Mouse (Mus musculus) mouse embryonic stem cell (cell line): ENCODE results near the gene Man1a.

Source experiments
- in situ Hi-C, 2 experiments: fragments of 300-500 bp; cut with MboI; formaldehyde crosslinking; loops; 1 replicate in 1 of 2; 3 replicates in 1 of 2; pipeline ENCODE4 v1.14.3; 2019 to 2020; ENCODE audit warnings: low sequenced_read_pairs in 2 of 2, low pct_unique_long_range_greater_than_20kb in 1 of 2, mixed read lengths in 1 of 2; ENCODE audit not compliant: unreplicated experiment in 1 of 2

Man1a gene

DNA sequence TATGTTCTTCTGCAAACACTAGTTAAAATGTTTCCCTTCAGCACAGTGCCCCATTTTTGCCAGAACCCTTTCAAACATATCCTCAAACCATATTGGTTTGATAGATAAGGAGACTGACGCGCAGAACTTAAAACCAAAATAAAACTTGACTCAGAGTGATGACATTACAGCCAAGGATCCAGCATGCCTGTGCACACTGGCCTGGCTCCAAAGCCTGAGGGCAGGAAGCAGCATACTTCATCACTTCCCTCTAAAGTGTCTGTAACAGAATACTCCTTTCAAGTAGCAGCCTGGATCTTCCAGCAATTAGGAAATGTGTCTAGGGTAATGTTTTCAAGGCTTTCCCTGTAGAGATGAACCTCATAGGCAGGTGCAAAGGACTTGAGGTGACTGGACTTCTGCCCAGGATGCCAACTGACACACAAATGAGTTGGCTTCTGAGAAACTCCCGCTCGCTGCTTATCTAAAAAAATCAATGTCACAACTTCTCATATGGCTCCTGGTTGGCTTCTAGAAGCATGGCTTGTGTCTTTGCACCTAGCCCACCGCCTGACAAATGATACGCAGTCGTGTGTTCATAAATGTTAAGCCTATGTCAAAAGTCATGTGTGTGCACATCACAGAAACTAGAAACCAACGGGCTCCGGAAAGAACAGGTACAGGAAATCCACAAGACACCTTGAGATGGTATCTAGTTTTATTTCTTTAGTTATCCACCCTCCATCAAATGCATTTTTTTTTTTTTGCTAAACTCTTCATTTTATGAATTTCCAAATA is 43.9 kb downstream of the Man1a start:
- in situ Hi-C loops = no loop called here

DNA sequence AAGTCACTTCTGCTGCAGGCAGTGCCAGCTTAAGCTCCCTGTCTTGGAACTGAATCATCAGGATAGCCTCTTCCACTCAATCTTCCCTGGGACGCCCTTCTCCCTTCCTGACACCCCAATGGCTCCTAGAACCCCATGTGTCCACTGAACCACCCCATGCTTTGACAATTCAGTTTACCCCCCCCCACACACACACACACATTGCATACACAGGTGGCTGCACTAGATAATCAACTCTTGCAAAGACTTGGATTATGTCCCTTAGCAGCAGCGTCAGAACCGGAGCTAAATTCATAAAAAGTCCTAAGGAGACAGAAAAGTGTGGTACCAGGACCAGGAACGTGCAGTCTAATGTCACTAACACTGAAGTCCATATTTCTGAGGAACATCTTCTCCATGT is 47.5 kb downstream of the Man1a start:
- in situ Hi-C loops = no loop called here

DNA sequence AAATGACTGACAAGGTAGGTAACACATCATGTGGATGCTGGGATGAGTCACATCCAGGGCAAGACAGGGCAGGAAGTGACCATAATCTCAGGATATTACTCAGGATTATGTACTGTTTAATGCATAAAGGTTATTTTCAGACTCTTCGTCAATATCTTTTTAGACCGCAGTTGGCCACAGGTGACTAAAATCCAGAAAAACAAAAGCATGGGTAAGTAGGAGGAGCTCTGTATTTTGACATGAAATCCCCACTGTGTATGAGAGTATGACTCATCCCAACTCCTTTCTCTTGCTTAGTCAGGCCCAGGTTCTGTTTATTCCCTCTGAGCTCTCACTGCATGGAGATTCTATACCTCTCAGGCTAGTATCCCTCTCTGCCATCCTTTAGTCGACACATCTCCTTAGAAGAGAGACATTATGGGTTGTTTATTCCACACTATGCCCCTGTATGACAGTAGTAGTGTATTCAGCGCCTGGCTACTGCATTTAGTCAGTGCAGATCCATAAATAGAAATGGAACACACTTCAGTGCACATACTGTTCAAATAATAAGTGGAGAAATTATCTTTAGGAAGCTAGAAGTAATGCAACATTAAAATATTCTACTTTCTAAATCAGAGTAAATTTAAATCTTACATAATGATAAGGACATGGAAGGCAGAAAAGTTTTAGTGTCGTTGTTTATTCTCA is 49.5 kb downstream of the Man1a start:
- in situ Hi-C loops = no loop called here

DNA sequence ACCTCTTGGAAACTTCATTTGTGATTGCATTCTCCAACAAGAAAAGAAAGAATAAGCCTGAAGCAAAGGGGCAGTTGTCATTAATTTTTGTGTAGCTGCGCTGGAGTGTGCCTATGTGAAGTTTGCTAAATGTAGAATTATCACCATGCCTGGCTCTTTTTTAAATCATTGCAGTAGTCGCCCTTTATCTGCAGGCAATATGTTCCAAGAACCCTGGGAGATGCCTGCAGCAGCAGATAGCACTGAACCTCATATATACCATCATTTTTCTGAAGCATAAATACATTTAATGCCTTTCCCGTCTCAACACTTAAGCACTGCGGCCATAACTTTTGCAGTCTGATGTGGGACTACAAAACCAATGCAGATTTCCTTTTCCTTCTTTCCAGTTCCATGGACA is 50.3 kb downstream of the Man1a start:
- in situ Hi-C loops = no loop called here

DNA sequence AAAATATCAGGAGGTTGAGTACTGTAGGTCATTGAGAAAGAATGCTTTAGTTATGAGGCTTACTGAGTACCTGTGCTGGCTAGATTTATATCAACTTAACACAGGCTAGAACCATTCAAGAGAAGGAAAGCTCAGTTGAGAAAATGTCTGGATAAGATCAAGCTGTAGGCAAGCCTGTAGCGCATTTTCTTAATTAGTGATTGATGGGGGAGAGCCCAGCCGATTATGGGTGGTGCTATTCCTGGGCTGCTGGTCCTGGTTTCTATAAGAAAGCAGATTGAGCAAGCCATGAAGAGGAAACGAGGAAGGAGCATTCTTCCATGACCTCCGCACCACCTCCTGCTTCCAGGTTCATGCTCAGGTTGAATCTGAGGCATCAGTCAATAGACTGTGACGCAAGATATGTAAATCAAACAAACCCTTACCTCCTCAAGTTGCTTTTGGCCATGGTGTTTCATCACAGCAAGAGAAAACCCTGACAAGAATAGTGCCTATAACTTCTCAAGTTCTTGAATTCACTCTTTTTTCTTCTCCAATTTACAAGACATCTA is 58.4 kb downstream of the Man1a start:
- in situ Hi-C loops = no loop called here

DNA sequence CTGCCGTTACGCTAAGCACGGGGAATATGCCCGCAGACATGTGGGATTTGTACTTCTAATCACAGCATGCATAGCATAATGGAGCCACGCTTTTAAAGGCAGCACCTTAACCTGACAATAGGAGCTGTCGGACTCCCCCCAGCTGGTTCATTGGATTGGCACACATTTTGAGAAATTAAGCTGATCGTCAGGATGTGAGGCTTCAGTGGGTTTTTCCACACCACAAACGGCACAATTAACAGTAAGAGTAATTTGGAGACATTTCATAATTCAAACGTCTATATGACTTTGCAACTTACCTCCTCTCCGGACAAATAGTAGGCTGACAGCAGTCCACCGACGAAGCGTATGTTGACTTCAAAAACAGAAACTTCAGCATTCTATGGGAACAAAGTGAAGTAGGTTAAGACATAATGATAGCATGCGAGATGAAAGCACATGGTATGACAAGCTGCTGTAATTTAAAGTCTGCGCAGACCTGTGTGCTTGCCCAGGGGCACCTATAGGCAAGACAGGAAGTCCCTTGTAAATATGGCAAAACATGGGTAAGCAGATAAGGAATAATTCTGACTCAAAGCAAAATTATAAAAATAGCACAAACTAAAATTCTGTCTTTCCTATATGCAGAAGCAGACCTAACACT is 62.2 kb downstream of the Man1a start:
- in situ Hi-C loops = no loop called here

DNA sequence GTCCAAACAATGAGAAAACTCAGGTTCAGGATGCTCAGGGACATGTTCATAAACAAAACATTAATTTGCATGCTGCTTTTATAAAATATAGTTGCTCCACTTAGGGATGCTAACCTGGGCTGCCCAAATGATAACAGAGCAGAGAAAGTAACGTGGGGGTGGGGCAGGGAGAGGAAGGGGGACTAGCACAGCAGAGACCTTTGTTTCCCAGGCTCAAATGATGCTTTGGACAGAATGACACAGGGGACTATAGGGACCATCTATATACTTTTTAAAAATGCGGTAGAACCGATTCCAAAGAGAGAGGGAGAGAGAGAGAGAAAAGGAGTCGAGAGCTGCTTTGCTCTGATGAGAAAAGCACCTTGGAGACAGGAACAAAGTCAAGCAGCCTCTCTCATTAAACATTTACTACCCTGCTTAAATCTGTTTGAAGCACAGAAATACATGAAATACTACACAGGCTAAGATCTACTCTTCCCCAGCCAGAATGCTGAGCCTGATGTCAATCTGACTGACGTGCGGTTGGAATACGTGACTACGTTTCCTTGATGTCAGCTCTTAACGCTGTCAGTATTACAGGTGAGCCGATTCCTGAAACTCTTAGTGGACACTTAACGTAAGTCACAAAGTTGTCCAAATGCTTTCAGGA is 63.1 kb downstream of the Man1a start:
- in situ Hi-C loops = no loop called here

DNA sequence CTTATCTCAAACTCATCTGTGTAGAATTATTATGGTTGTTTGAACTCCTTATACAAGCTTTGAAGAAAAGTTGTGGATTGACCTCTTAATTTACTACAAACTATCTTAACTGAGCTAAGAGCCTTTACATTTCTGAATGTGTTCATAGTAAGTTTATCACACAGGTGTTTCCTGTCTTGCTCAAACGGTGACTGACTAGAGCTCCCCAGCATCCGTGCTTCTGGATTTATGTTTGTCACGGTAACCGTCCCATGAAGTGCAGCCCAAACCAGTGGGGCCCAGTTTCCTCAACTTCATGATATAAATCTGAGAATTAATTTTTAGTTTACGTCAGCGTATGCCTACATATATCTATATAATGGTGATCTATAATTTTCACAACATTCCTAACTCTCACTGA is 67.3 kb downstream of the Man1a start:
- in situ Hi-C loops = no loop called here

DNA sequence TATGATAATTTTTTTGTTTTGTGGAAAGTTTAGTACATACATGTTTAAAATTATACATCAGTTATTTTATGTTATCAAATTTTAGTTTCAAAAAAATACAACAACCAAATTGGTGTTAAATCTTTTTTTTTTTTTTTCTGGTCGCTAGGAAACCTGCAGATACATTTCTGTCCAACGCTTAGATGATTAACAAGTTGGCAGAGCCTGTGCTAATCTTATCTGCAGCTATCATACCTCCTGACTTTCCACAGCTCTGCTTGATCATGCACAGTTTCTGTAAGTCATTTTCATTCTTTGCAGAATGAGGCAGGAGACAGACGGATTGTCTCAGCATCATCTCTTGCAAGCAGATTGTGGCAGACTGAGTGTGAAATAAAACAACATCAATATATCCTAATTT is 69.5 kb downstream of the Man1a start:
- in situ Hi-C loops = no loop called here

DNA sequence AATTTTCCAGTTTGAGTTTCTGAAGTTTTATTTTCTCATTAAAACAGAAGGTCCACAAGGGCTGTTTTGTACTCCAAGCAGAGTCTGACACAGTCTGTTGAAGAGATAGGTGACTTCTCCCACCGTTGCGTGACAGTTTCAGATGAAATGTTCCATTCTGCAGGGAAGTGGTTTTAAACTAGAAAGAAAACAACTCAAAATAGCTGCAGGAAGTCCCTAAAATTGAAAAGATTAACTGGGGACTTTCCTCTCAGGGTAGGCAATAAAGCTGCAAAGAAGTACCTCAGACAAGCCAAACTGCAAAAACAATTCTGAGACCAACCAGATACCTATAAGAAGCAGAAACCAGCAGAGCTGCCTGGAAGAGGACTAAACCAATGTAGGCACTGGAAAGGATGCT is 70.6 kb downstream of the Man1a start:
- in situ Hi-C loops = no loop called here

DNA sequence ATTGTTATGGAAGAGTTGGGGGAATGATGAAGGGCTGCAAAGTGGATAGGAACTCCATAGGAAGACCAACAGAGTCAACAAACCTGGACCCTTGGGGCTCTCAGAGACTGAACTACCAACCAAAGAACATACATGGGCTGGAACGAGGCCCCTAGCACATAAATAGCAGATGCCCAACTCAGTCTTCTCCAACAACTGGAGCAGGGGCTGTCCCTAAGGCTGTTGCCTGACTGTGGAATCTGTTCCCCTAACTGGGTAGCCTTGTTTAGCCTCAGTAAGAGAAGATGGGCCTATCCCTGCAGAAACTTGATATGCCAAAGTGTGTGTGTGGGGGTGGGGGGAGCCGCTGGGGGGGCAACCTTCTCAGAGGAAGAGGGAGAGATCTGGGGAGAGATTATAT is 73.5 kb downstream of the Man1a start:
- in situ Hi-C loops = no loop called here

DNA sequence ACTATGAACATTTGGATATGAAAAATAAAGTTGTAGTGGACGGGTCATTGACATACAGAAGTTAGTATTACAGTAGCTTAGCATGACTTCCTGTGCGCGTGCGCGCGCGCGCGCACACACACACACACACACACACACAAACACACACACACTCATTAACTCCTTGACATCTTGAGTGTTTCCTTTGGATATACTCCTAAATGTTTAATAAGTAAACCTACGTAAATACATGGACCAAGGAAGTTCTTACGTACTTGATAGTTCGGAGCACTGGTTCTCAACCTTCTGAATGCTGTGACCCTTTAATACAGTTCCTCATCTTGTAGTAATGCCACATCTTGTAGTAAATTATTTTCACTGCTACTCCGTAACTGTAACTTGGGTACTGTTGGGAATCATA is 79.1 kb downstream of the Man1a start:
- in situ Hi-C loops = no loop called here

DNA sequence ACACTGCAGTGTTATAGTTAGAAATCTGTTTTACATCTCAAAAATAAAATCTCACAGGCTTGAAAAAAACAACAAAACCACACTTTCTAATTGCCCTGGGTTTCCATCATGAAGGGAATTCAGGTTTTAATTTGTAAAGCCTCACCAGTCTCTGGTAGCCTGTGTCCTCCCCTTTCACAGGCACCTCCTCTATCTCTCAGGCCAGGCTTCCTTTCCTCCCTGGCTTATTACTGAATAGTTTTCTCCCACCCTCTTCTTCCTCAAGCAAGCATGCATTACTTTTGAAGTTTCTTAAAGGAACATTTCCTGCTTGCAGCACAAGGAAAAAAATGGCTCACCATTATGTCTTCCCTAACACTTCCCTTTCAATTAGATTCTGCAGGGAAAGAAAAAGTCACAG is 80.2 kb downstream of the Man1a start:
- in situ Hi-C loops = no loop called here

DNA sequence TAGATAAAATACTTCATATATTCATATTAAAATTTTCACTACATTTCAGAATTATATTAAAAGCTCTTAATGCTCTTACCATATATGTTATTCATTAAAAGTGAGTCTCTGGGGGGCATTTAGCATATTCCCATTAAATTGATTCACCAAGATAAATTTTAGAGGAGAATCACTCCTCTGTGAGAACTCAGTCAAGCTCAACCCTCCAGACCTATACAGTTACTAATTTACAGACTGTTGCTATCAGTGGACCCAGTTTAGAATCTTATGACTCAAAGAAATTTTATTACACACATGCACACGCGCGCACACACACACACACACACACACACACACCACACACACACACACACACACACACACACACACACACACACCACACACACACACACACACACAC is 81.8 kb downstream of the Man1a start:
- in situ Hi-C loops = no loop called here

DNA sequence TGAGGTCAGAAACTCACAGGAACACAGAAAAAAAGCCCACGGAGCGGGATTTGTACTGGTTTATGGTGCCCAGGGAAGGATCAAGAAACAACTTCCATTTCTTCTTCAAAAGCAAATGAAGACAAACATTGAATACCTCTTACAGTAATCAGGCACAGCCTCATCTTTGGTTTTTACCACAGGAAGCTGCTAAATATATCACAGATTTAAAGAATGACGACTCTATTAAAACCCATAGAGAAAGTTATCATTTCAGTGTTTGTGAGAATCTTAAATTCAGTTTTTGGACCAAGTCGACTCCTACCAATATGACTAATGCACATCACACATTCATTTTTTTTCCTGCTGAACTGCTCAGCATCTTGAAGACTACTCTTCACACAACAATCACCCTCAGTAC is 86.0 kb downstream of the Man1a start:
- in situ Hi-C loops = no loop called here

DNA sequence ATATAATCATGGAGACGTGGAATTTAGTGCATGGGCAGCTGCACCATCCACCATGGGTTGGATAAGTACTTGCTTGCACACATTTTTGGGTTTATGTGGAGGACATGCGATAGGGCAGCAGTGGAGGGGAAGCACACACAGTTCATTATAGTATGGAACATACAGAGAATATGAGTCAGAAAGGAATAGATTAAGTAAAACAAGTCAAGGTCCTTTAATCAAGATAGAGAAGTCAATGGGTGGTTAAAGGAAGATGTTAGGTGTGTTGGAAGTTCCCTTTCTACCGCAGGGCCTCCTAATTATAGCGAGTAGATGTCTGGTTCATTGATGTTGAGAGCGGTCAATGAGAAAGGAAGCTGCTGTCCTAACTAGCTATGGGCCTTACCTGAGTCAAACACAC is 91.5 kb downstream of the Man1a start:
- in situ Hi-C loops = no loop called here

DNA sequence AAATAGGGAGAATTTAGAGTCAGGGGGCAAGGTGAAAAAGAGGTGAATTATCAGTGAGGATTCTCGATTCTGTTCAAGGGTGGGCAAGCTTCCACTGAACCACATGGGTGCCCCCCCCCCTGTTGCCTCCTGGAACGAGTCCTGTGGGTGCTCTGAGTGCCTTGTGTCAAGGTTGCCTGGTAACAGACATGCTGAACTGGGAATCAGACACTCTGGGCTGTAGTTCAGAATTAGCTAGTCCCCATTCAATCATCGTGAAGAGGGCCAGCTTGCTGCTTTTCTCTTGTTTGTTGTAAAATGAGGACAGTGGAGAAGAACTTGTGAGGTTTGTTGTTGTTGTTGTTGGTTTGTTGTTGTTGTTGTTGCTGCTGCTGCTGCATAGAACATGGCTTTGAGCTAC is 92.3 kb downstream of the Man1a start:
- in situ Hi-C loops = no loop called here

DNA sequence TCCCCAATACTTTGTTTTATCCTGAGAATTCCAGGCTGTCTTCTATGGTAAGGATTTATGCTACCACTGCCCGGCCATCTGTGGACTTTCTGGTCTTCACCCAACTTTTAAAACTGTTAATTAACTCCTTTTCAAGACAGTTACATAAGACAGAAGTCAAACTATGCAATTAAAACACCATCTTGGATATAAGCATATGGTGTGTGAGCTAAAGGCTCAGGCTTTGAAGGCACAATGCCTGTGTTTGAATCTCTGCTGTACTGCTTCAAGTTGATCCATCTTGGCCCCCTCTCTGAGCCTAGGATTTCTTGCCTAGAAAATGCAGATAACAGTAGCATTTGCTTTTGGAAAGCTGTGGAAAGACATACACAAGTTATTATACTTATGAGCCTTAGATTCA is 97.8 kb downstream of the Man1a start:
- in situ Hi-C loops = no loop called here

DNA sequence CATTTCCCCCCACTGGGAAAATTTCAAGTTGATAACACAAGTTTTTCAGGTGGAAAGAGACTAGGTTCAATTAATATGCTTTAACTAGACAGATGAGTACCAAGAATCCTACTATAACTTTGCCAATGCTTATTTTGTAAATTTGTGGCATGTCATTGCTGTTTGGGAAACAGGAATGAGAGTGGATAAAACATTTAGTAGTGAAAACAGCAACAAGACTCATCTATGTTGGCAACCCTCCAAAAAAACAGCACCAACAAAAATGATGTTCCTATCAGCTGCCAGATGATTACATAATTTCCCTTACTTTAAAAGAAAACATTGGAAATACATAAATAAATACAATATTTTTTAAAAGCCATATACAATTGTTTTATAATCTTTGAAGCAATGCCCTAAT is 102.2 kb downstream of the Man1a start:
- in situ Hi-C loops = no loop called here
